ENCODE assay signal across 8 mouse cellular contexts in genomic region chr2:62129975-62130374, GRCm38 (mm10).
"Had no signal": no experiment of that assay in that cellular context is flagged by ENCODE, and none has a peak within 500 bp of the region (broad histone marks: within the 10 kb centered on the region; RNA-seq: fewer than 3 reads in every experiment).

No protein-coding gene starts in this region.

- DNase-seq: liver, postnatal 0 days; lung, adult 2 months; lung, postnatal 14 days; lung, postnatal 36 days; right cerebral cortex, postnatal 14 days; thymus, adult 2 months; thymus, postnatal 25 days; thymus, postnatal 4 days had no signal
